Mouse (Mus musculus) induced T-regulatory cell, adult 2 months (primary cell): ENCODE measurements around the gene Mettl27.

Experiments
- DNase-seq: peaks from one replicate; pipeline ENCODE4 v3.0.0-alpha.2; 2012; ENCODE audit warnings: low read depth

Gene Mettl27

DNA sequence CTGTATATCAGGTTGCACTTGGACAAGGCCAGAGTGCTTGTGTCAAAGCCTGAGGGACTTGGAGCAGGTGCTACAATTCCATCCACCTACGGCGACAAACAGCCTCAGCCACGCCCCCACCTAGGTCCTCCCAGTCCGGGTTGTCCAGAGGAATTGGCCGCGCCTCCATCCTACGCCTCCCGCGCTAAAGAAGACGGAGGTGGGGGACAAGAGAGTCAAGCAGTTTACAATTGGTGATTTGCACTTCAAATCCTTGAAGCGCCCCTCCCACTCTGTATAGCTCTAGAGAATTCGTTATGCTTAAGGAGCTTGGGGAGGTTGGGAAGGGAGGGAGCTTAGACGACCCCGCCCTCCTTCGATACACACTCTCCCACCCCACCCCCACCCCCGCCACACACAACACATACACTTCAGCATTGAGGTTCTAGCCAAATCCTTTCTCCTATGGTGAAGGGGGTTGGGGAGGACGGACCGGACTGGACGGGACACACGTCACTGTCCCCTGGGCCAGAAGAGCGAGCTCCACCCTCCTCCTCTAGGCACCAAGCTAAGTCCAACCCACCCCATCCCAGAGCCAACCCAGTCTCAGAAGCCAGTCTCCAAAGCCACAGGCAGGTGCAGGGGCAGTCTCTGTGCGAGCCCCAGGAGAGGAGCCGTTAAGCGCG, 53.6 kb downstream of the Mettl27 start, which contains the start of gene Cldn3:
TSS of gene Cldn3 (plus strand) at position 582 of the 665 bp plus-strand sequence.
- no peak for DNase-seq

DNA sequence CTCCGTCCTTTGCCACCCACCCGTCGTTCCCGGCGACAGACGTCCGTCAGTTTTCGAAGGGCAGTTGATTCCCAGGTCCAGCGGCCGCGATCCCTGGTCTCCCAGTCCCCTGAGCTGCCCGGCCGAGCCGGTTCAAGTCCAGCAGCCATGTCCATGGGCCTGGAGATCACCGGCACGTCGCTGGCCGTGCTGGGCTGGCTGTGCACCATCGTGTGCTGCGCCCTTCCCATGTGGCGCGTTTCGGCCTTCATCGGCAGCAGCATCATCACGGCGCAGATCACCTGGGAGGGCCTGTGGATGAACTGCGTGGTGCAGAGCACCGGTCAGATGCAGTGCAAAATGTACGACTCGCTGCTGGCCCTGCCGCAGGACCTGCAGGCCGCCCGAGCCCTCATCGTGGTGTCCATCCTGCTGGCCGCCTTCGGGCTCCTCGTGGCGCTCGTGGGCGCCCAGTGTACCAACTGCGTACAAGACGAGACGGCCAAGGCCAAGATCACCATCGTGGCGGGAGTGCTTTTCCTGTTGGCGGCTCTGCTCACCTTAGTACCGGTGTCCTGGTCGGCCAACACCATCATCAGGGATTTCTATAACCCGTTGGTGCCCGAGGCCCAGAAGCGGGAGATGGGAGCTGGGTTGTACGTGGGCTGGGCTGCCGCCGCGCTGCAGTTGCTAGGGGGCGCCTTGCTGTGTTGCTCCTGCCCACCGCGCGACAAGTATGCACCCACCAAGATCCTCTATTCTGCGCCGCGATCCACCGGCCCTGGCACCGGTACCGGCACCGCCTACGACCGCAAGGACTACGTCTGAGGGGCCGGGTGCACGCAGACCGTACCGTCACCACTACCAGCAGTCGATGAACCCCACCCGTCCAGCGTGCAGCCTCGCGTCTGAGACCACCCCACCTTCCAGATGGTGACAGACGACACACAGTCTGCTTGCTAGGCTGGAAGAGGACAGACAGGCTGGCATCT, 54.4 kb downstream of the Mettl27 start:
- DNase-seq, result no peak

DNA sequence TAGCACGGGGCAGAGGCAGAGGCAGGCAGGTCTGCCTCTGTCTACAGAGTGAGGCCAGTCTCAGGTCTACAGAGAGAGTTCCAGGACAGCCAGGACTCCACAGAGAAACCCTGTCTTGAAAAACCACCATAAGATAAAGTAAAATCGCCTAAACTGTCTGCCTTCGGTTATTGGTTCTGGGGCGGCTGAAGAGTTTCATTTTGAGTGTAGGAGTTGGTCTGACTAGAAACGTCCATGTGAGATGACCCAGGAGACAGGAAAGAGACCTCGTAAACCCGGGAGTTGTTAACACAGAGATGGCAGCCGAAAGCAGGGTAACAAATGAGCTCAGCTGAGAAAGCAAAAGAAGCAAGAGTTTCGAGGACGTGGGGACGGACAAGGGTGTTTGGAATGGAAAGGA, 57.0 kb downstream of the Mettl27 start:
- no peak for DNase-seq

DNA sequence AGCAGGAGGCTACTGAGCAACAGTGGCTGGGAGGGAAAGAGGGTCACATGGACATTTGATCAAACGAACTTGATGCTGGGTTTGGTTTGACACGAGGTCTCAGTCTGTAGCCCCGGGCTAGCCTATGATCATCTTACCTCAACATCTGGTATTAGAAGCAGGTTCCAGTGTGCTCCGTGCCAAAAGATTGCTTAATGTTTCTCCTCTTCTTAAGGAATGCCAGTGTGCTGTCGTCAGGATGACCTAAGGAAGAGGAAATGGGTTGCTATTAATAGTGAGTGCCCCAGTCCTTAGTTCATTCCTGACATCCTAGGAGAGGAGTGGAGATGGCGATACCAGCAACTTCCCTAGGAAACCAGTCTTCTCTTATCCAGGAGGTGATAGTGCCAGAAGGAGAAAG, 57.6 kb downstream of the Mettl27 start:
- DNase-seq, result no peak
